8 mouse cellular contexts compared by ENCODE assay signal in genomic region chr7:127936216-127936884, GRCm38 (mm10). TPM values are rescaled to one million over a fixed set of nuclear protein-coding genes. Genes with fewer than 3 reads are reported as not detected.
A peak's percentile ranks its signal among the peaks of the same experiment; 100 is the strongest.
DNase-seq lines count a peak whose midpoint lies in the region; ATAC-seq and TF ChIP-seq lines count a peak whose summit lies in the region.

No protein-coding gene starts in this region.

- no peaks in the 10 kb centered on the region for H3K36me3 ChIP-seq in lung, embryonic 15.5 days
- H3K36me3 ChIP-seq in forebrain, embryonic 10.5 days (replicated peaks) = no peaks in the 10 kb centered on the region
- no peaks in the 10 kb centered on the region for H3K36me3 ChIP-seq in intestine, postnatal 0 days (ENCODE audit: control insufficient read depth, insufficient read depth)
- H3K36me3 ChIP-seq in neural tube, embryonic 14.5 days (ENCODE audit: control insufficient read depth, insufficient read depth, low read length) = no peaks in the 10 kb centered on the region

- H3K4me1 ChIP-seq in lung, embryonic 15.5 days = peaks cover 40% of the 10 kb centered on the region
- H3K4me1 ChIP-seq in forebrain, embryonic 10.5 days = peaks cover 48% of the 10 kb centered on the region
- H3K4me1 ChIP-seq in intestine, postnatal 0 days (replicated peaks; ENCODE audit: control insufficient read depth, insufficient read depth, low read length) = 0 out of 2 replicates have a peak, but pooled peaks cover 4% of the 10 kb centered on the region
- H3K4me1 ChIP-seq in neural tube, embryonic 14.5 days (ENCODE audit: control insufficient read depth, insufficient read depth, low read length) = peaks cover 3% of the 10 kb centered on the region; the same call in 1 of the 2 replicates

- DNase-seq in lung, postnatal 4 days = no peak
- DNase-seq in forebrain, embryonic 10.5 days (ENCODE audit: extremely low spot score, low spot score) = no peak
- DNase-seq in spleen, adult 18-20 months = no peak
- no peak for DNase-seq in adrenal gland, adult 8-10 months
- DNase-seq in c-Kit-positive CD71-positive TER-119-positive erythroid progenitor cells, embryonic 14.5 days (ENCODE audit: low spot score) = no peak

- no peaks in the 10 kb centered on the region for H3K9me3 ChIP-seq in lung, embryonic 15.5 days
- no peaks in the 10 kb centered on the region for H3K9me3 ChIP-seq in forebrain, embryonic 10.5 days
- H3K9me3 ChIP-seq in intestine, postnatal 0 days (ENCODE audit: control insufficient read depth) = no peaks in the 10 kb centered on the region
- H3K9me3 ChIP-seq in neural tube, embryonic 14.5 days (ENCODE audit: control insufficient read depth, low read length) = no peaks in the 10 kb centered on the region

- no peak for ATAC-seq in lung, embryonic 15.5 days (ENCODE audit: borderline replicate concordance, extremely low read depth, low FRiP score, low TSS enrichment)
- no peak for ATAC-seq in intestine, postnatal 0 days
- 0 out of 2 replicates have a peak, but pooled peaks have one; percentile 12 for ATAC-seq in neural tube, embryonic 14.5 days (ENCODE audit: low read depth)

- H3K27me3 ChIP-seq in lung, embryonic 15.5 days = no peaks in the 10 kb centered on the region
- peaks cover 8% of the 10 kb centered on the region for H3K27me3 ChIP-seq in forebrain, embryonic 10.5 days (ENCODE audit: poor library complexity, severe bottlenecking)
- no peaks in the 10 kb centered on the region for H3K27me3 ChIP-seq in intestine, postnatal 0 days (replicated peaks; ENCODE audit: control insufficient read depth, insufficient read depth, low read length)
- H3K27me3 ChIP-seq in neural tube, embryonic 14.5 days (ENCODE audit: control insufficient read depth, insufficient read depth, low read length) = no peaks in the 10 kb centered on the region

- H3K27ac ChIP-seq in lung, embryonic 15.5 days = peak overlapping the region; percentile 71
- peak overlapping the region; percentile 89 for H3K27ac ChIP-seq in forebrain, embryonic 10.5 days
- no peak overlapping the region for H3K27ac ChIP-seq in intestine, postnatal 0 days (ENCODE audit: low read depth, low read length)
- peak overlapping the region; percentile 4; the same call in 1 of the 2 replicates for H3K27ac ChIP-seq in neural tube, embryonic 14.5 days (ENCODE audit: low read depth, low read length)

- H3K9ac ChIP-seq in lung, embryonic 15.5 days = peak overlapping the region; percentile 78
- H3K9ac ChIP-seq in intestine, postnatal 0 days (ENCODE audit: low read depth, low read length) = peak overlapping the region; percentile 68
- H3K9ac ChIP-seq in neural tube, embryonic 14.5 days (replicated peaks; ENCODE audit: low read depth, low read length) = peak overlapping the region; percentile 75

- WGBS in lung, embryonic 15.5 days = 51% methylated on average over 18 of the region's 18 CpGs
- WGBS in forebrain, embryonic 10.5 days = 58% methylated on average over 18 of the region's 18 CpGs
- 54% methylated on average over 18 of the region's 18 CpGs for WGBS in intestine, postnatal 0 days
- 54% methylated on average over 18 of the region's 18 CpGs for WGBS in neural tube, embryonic 14.5 days

- peak overlapping the region; percentile 97 for H3K4me2 ChIP-seq in lung, embryonic 15.5 days
- H3K4me2 ChIP-seq in intestine, postnatal 0 days (replicated peaks; ENCODE audit: low read depth) = peak overlapping the region; percentile 100
- peak overlapping the region; percentile 88 for H3K4me2 ChIP-seq in neural tube, embryonic 14.5 days (ENCODE audit: low read depth, low read length)

- TF ChIP-seq CTCF in intestine, postnatal 0 days (IDR thresholded peaks at IDR 0.05; ENCODE audit: low read depth) = no peak

- H3K4me3 ChIP-seq in lung, embryonic 15.5 days = peak overlapping the region; percentile 73
- peak overlapping the region; percentile 93 for H3K4me3 ChIP-seq in forebrain, embryonic 10.5 days
- peak overlapping the region; percentile 70 for H3K4me3 ChIP-seq in intestine, postnatal 0 days (ENCODE audit: low read depth, low read length)
- H3K4me3 ChIP-seq in neural tube, embryonic 14.5 days (ENCODE audit: low read depth, low read length) = peak overlapping the region; percentile 76

RNA-seq across cellular contexts. Expression of gene Prss8, which starts 6.4 kb away (rescaled TPM):
- polyA plus RNA-seq in lung, embryonic 15.5 days (2015; fragmentation: Nextera tagmentation; extraction: Ambion mirVana) = 80.0 and 84.5 TPM in 2 replicates
- 5.0 and 5.9 TPM in 2 replicates for polyA plus RNA-seq in forebrain, embryonic 10.5 days (2016; fragmentation: Nextera tagmentation; extraction: Ambion mirVana)
- polyA plus RNA-seq in intestine, postnatal 0 days (2015; fragmentation: Nextera tagmentation; extraction: Ambion mirVana) = 63.0 and 64.4 TPM in 2 replicates
- 0.39 TPM in 1 of 2 replicates, not detected in the other for polyA plus RNA-seq in neural tube, embryonic 14.5 days (2014; fragmentation: Nextera tagmentation; extraction: Ambion mirVana)
- under 1 TPM in 1 of 4 experiments, not detected in 3; 0.16 TPM for total RNA-seq in adrenal gland, adult 8-10 months (2022)

RNA-seq across cellular contexts. Expression of gene Prss36, which starts 10.2 kb away (rescaled TPM):
- polyA plus RNA-seq in lung, embryonic 15.5 days (2015; fragmentation: Nextera tagmentation; extraction: Ambion mirVana) = 11.8 and 13.1 TPM in 2 replicates
- polyA plus RNA-seq in forebrain, embryonic 10.5 days (2016; fragmentation: Nextera tagmentation; extraction: Ambion mirVana) = 11.5 and 12.5 TPM in 2 replicates
- polyA plus RNA-seq in intestine, postnatal 0 days (2015; fragmentation: Nextera tagmentation; extraction: Ambion mirVana) = 6.3 and 6.6 TPM in 2 replicates
- polyA plus RNA-seq in neural tube, embryonic 14.5 days (2014; fragmentation: Nextera tagmentation; extraction: Ambion mirVana) = 14.4 and 14.8 TPM in 2 replicates
- 10 to 100 TPM in 2 of 4 experiments, 1 to 10 TPM in 2; 8.4 to 10.5 (median 9.6) TPM for total RNA-seq in adrenal gland, adult 8-10 months (2022)

RNA-seq across cellular contexts. Expression of gene Kat8, which starts 24.0 kb away (rescaled TPM):
- 39.5 and 44.3 TPM in 2 replicates for polyA plus RNA-seq in lung, embryonic 15.5 days (2015; fragmentation: Nextera tagmentation; extraction: Ambion mirVana)
- 47.4 and 49.0 TPM in 2 replicates for polyA plus RNA-seq in forebrain, embryonic 10.5 days (2016; fragmentation: Nextera tagmentation; extraction: Ambion mirVana)
- polyA plus RNA-seq in intestine, postnatal 0 days (2015; fragmentation: Nextera tagmentation; extraction: Ambion mirVana) = 17.4 and 18.0 TPM in 2 replicates
- polyA plus RNA-seq in neural tube, embryonic 14.5 days (2014; fragmentation: Nextera tagmentation; extraction: Ambion mirVana) = 48.6 and 49.4 TPM in 2 replicates
- 10 to 100 TPM; 29.0 to 33.4 (median 31.1) TPM for total RNA-seq in adrenal gland, adult 8-10 months (2022)

RNA-seq across cellular contexts. Expression of gene Fus, which starts 30.9 kb away (rescaled TPM):
- 428 and 443 TPM in 2 replicates for polyA plus RNA-seq in lung, embryonic 15.5 days (2015; fragmentation: Nextera tagmentation; extraction: Ambion mirVana)
- 362 and 407 TPM in 2 replicates for polyA plus RNA-seq in forebrain, embryonic 10.5 days (2016; fragmentation: Nextera tagmentation; extraction: Ambion mirVana)
- polyA plus RNA-seq in intestine, postnatal 0 days (2015; fragmentation: Nextera tagmentation; extraction: Ambion mirVana) = 120 and 132 TPM in 2 replicates
- 47.6 and 52.2 TPM in 2 replicates for polyA plus RNA-seq in neural tube, embryonic 14.5 days (2014; fragmentation: Nextera tagmentation; extraction: Ambion mirVana)
- total RNA-seq in adrenal gland, adult 8-10 months (2022) = 100 to 1,000 TPM; 106 to 430 (median 307) TPM

RNA-seq across cellular contexts. Expression of gene Bckdk, which starts 32.5 kb away (rescaled TPM):
- polyA plus RNA-seq in lung, embryonic 15.5 days (2015; fragmentation: Nextera tagmentation; extraction: Ambion mirVana) = 134 and 142 TPM in 2 replicates
- 130 and 140 TPM in 2 replicates for polyA plus RNA-seq in forebrain, embryonic 10.5 days (2016; fragmentation: Nextera tagmentation; extraction: Ambion mirVana)
- 94.0 and 94.2 TPM in 2 replicates for polyA plus RNA-seq in intestine, postnatal 0 days (2015; fragmentation: Nextera tagmentation; extraction: Ambion mirVana)
- polyA plus RNA-seq in neural tube, embryonic 14.5 days (2014; fragmentation: Nextera tagmentation; extraction: Ambion mirVana) = 58.0 and 65.8 TPM in 2 replicates
- total RNA-seq in adrenal gland, adult 8-10 months (2022) = 100 to 1,000 TPM; 108 to 147 (median 120) TPM
